Mouse (Mus musculus) brain, embryonic 14.5 days (tissue): ENCODE results near the gene Pdpn.

Source experiments
- CTCF ChIP-seq: fragments of 200-500 bp; IDR thresholded peaks from 2 replicates; pipeline ENCODE4 v1.5.1; 2012; ENCODE audit warnings: inconsistent platforms, mild to moderate bottlenecking, moderate library complexity, borderline replicate concordance; ENCODE audit not compliant: insufficient read depth, insufficient read length; ENCODE audit errors: extremely low read depth
- POLR2A ChIP-seq: fragments of 200-500 bp; IDR thresholded peaks from 2 replicates; pipeline ENCODE4 v1.6.1; 2012; ENCODE audit warnings: mild to moderate bottlenecking, inconsistent platforms, borderline replicate concordance; ENCODE audit not compliant: poor library complexity, insufficient read depth, insufficient read length, severe bottlenecking; ENCODE audit errors: extremely low read depth

DNA sequence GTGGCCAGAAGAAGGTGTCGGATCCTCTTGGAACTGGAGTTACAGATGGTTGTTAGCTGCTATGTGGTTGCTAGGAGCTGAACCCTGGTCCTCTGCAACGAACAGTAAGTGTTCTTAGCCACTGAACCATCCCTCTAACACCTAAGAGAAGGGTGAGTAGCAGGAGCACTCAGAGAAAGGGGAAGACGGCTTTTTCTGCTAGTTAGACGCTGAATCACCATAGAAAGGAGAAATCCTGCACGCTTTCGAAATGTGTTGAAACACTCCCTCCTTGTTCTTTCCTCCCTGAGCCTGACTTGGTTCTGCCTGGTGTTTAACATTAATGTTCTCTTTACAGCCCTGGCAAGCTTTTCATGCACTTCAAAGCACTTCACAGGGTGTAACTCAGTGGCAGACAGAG, 27.8 kb downstream of the Pdpn start:
- no peak for TF ChIP-seq POLR2A
- TF ChIP-seq CTCF = no peak
